Mouse (Mus musculus): ENCODE data around the gene Cdh23. TPM values are rescaled to one million over a fixed set of nuclear protein-coding genes. Genes with fewer than 3 reads are reported as not detected.

The Cdh23 gene
- polyA plus RNA-seq, 1 experiment = 4.6 TPM

DNA sequence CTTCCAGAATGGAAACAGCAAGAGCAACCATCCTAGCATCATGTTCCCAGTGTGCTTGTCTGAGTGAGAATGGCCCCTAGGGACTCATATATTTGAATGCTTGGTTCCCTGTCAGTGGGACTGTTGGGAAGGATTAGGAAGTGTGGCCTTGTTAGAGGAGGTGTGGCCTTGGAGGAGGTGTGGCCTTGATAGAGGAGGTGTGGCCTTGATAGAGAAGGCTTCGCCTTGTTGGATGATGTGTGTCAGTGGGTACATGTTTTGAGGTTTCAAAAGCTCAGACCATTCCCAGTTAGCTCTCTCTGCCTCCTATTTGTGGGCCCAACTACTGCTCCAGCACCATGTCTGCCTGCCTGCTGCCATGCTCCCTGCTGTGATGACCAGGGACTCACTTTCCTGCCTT is 105.0 kb downstream of the Cdh23 start:
- Histone ChIP-seq H3K9me3 (no peaks in the 10 kb centered on the region), H3K4me3 (replicated peaks) (no peak overlapping the region), H3K27me3 (replicated peaks) (peaks cover 24% of the 10 kb centered on the region), H3K36me3 (replicated peaks; ENCODE audit: low read length) (no peaks in the 10 kb centered on the region), H3K4me1 (peaks cover 59% of the 10 kb centered on the region)
- no peak for TF ChIP-seq FLI1 (IDR thresholded peaks at IDR 0.05; ENCODE audit: low read length)
- no peak for TF ChIP-seq GATA1 (IDR thresholded peaks at IDR 0.05; ENCODE audit: borderline replicate concordance, low read length)

DNA sequence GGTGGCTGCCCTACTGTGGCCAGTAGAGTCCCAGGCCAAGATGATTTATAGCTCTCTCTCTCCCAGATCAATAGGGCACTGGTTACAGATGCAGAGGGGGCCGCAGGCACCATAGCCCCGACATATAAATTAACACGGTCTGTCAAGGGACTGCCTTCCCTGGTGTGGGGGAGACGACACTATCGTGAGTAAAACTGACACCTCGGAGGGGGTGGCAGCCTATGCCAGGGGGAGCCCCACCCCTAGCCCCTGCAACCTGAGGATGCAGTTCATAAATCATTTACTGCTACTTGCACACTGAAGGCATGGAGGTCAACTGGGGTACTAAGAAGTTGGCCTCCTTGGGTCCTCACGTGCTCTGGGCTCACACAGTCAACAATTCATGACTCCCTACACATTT is 106.0 kb downstream of the Cdh23 start:
- TF ChIP-seq FLI1 (IDR thresholded peaks at IDR 0.05; ENCODE audit: low read length) = no peak
- TF ChIP-seq GATA1 (IDR thresholded peaks at IDR 0.05; ENCODE audit: borderline replicate concordance, low read length) = no peak
- Histone ChIP-seq H3K4me3 (replicated peaks) (no peak overlapping the region), H3K9me3 (no peaks in the 10 kb centered on the region), H3K36me3 (replicated peaks; ENCODE audit: low read length) (no peaks in the 10 kb centered on the region), H3K27me3 (replicated peaks) (peaks cover 26% of the 10 kb centered on the region), H3K4me1 (peaks cover 52% of the 10 kb centered on the region)

DNA sequence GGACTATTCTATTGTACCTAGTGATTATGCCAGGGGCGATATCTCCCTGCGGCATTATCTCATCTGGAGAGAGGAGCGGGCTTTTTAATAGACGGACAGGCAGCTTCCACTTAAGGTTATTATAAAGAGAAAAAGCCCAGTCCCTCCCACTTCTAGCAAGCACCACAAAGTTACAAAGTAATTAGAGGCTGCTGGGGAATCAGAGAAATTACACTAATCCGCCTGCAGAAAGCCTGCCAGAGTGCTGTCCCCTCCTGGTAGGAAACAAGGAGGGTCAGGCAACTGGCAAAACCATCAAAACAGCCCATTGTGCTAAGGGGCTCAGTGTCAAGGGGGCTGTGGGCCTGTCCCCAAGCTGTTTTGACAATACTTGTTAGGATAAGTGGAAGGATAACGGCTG is 110.6 kb downstream of the Cdh23 start:
- Histone ChIP-seq H3K9me3 (no peaks in the 10 kb centered on the region), H3K4me1 (peaks cover 57% of the 10 kb centered on the region), H3K4me3 (replicated peaks) (no peak overlapping the region), H3K36me3 (replicated peaks; ENCODE audit: low read length) (peaks cover 28% of the 10 kb centered on the region), H3K27me3 (replicated peaks) (peaks cover 13% of the 10 kb centered on the region)
- TF ChIP-seq FLI1 (IDR thresholded peaks at IDR 0.05; ENCODE audit: low read length) = no peak
- TF ChIP-seq GATA1 (IDR thresholded peaks at IDR 0.05; ENCODE audit: borderline replicate concordance, low read length) = no peak

DNA sequence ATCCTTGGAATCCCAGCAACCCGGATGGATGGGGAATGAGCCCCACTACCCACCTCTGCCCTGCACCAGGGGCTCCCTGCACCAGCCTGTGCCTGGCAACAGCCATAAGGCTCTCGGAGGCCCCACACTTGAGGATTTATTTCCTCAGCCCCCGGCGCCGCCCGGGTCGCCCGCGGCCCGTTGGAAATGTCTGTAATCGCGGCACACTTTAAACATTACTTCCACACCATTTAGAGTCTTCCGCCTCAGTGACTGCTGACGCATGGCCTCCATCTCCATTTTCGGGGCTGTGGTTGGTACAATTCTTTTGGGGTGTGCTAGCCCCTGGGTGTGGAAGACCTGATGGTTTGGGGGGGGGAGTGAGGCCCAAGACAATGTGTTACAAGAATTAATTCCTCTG is 113.3 kb downstream of the Cdh23 start:
- peaks cover 12% of the 10 kb centered on the region for H3K9me3 ChIP-seq
- H3K36me3 ChIP-seq (replicated peaks; ENCODE audit: low read length) = peaks cover 49% of the 10 kb centered on the region
- peaks cover 71% of the 10 kb centered on the region for H3K4me1 ChIP-seq
- peaks cover 6% of the 10 kb centered on the region for H3K27me3 ChIP-seq (replicated peaks)
- TF ChIP-seq GATA1 (IDR thresholded peaks at IDR 0.05; ENCODE audit: borderline replicate concordance, low read length) (no peak), FLI1 (IDR thresholded peaks at IDR 0.05; ENCODE audit: low read length) (no peak)
- H3K4me3 ChIP-seq (replicated peaks) = no peak overlapping the region

DNA sequence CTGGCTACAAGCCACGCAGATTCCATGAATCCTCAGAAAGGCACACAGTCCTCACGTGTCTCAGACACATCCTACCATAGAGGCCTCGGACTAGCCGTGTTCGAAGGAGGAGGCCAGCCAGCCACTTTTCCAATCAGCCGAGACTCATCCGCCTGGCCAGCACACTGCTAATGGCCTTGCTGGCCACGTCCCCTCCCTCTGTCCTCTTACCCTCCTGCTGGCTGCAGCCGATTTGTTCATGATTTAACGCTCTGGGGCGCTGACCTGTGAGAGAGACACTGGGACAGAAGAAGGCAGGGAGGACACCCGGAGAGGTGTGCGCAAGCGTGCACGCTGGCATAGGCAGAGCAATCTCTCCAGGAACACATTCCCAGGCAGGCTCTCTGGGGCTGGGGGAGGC is 115.6 kb downstream of the Cdh23 start:
- H3K36me3 ChIP-seq (replicated peaks; ENCODE audit: low read length) = peaks cover 57% of the 10 kb centered on the region
- TF ChIP-seq FLI1 (IDR thresholded peaks at IDR 0.05; ENCODE audit: low read length) (no peak), GATA1 (IDR thresholded peaks at IDR 0.05; ENCODE audit: borderline replicate concordance, low read length) (no peak)
- H3K4me3 ChIP-seq (replicated peaks) = no peak overlapping the region
- H3K4me1 ChIP-seq = peaks cover 94% of the 10 kb centered on the region
- peaks cover 12% of the 10 kb centered on the region for H3K9me3 ChIP-seq
- H3K27me3 ChIP-seq (replicated peaks) = peaks cover 1% of the 10 kb centered on the region

DNA sequence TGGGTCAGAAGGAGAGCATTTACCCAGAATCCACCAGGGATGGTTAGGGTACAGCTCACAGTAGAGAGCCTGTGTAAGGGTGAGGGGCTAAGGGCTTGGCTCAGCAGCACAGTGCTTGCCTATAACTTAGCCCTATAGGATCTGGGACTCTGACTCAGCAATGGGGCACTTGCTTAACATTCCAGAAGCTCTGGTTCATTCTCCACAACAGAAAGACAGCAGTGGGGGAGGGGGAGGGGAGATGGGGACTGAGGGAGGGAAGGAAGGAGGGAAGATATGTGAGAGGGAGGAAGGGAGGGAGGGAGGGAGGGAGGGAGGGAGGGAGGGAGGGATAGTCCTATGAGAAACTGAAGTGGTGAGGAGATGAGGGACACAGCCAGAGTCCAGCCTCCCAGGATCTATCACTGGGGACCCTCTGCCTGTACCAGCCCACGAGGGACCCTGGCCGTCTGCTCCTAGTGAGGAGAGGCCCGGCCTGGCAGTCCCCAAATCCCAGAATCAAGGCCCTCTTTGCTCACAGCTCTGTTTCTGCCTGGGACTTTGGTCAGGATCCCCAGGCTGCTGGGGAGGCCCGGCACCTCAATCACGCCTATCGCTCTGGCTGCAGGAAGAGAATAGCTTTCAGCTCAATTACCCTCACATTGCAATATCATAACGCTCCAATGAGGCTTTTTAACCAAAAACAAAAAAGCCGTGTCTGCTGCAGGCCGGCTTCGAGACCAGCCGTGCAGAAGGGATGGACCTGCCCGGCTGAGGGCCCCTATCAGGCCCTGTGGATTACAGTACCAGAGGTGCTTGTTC is 117.4 kb downstream of the Cdh23 start:
- peaks cover 67% of the 10 kb centered on the region for H3K36me3 ChIP-seq (replicated peaks; ENCODE audit: low read length)
- H3K9me3 ChIP-seq = peaks cover 12% of the 10 kb centered on the region
- TF ChIP-seq GATA1 (IDR thresholded peaks at IDR 0.05; ENCODE audit: borderline replicate concordance, low read length) (no peak), FLI1 (IDR thresholded peaks at IDR 0.05; ENCODE audit: low read length) (no peak)
- peaks cover 95% of the 10 kb centered on the region for H3K4me1 ChIP-seq
- peak overlapping the region; percentile 46 for H3K4me3 ChIP-seq (replicated peaks)
- peaks cover 1% of the 10 kb centered on the region for H3K27me3 ChIP-seq (replicated peaks)

DNA sequence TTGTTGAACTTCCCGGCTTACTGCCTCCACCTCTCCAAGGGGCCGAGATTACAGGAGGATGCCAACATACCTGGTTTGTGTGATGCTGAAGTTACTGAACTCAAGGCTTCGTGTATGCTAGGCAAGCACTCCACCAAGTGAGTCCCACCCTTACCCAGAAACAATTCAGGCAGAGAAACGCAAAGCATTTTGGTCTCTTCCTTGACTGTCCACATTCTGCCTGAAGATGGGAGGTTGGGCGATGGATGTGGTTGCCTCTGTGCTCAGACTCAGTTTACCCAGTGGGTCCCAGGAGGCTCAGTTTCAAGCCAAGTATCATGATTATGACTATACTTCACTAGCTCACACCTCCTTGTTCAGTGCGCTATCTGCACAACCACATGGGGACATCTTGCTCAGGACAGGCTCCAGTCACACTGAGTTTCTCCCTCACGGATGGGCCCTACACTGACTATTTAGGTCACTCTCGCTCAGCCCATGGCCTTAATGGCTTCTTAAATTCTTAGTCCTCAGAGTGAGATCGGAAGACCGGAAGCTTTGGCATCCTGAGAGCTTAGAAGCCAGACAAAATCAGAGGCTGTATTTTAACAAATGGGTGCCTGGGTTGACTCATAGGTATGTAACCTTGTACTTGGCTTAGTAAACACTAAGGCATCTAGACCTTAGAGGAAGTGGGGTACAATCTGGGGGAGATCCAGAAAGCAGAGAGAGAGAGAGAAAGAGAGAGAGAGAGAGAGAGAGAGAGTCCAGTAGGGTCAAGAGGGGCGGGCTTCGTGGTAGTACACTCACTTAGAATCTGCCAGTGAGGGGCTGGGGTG is 118.2 kb downstream of the Cdh23 start:
- peaks cover 12% of the 10 kb centered on the region for H3K9me3 ChIP-seq
- H3K27me3 ChIP-seq (replicated peaks) = peaks cover 1% of the 10 kb centered on the region
- peak overlapping the region; percentile 76 for H3K4me3 ChIP-seq (replicated peaks)
- H3K4me1 ChIP-seq = peaks cover 96% of the 10 kb centered on the region
- peaks cover 63% of the 10 kb centered on the region for H3K36me3 ChIP-seq (replicated peaks; ENCODE audit: low read length)
- TF ChIP-seq FLI1 (IDR thresholded peaks at IDR 0.05; ENCODE audit: low read length) = no peak
- no peak for TF ChIP-seq GATA1 (IDR thresholded peaks at IDR 0.05; ENCODE audit: borderline replicate concordance, low read length)

DNA sequence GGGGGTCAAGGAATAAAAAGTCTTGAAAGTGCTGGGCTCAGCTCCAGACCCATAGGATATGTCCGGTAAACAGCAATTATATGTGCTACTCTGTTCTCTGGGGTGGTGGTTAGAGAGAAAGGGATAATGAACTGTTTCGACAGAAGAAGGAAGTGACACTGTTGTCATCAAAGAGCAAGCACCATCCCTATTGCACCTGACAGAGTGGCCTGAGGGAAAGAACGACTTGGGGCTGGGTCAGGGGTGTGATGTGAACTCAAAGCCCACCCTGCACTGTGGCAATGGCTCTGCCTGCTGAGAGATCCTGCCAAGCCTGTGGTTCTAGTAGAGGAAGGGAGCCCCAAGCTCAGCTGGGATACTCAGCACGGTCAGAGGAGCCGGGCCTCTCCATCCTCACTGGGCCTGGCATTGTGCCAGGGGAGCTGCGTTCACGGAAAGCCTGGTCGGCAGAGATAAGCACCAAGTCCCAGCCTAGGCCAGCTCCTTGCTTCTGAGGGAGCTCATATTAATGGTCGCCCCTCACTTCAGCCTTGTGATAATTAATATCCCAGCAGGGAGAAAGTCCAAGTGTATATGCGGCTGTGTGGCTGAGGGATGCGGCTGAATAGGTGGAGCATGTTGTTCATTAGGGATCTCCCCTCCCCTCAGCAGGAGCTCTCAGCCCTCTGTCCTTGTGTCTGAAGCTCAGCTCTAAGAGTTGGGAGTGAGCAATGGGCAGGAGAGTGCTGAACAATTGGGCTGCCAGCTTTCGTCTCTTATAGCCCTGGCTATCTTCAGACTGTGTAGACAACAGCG is 119.0 kb downstream of the Cdh23 start:
- Histone ChIP-seq H3K4me3 (replicated peaks) (peak overlapping the region; percentile 76), H3K4me1 (peaks cover 99% of the 10 kb centered on the region), H3K36me3 (replicated peaks; ENCODE audit: low read length) (peaks cover 64% of the 10 kb centered on the region), H3K27me3 (replicated peaks) (peaks cover 1% of the 10 kb centered on the region), H3K9me3 (peaks cover 12% of the 10 kb centered on the region)
- TF ChIP-seq FLI1 (IDR thresholded peaks at IDR 0.05; ENCODE audit: low read length) (no peak), GATA1 (IDR thresholded peaks at IDR 0.05; ENCODE audit: borderline replicate concordance, low read length) (peak; percentile 94)

DNA sequence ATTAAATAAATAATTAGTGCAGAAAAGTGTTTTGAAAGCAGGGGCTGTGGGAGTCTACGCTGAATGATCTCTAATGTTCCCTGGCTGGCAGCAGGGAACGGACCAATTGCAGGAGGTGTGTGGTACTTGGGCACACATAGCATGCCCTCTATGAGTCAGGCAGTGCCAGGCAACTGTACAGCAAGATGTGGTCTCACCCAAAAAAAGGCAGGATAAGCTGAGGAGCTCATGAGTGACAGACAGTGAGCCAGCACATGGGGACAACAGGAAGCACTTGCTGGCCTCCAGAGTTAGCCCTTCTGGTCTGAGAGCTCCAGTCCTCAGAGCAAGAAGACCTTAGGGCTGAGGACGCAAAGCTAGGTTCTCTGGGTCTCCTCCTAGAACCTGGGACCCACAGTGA is 121.4 kb downstream of the Cdh23 start:
- H3K27me3 ChIP-seq (replicated peaks) = no peaks in the 10 kb centered on the region
- H3K4me3 ChIP-seq (replicated peaks) = peak overlapping the region; percentile 83
- H3K4me1 ChIP-seq = peaks cover 100% of the 10 kb centered on the region
- H3K36me3 ChIP-seq (replicated peaks; ENCODE audit: low read length) = peaks cover 58% of the 10 kb centered on the region
- TF ChIP-seq GATA1 (IDR thresholded peaks at IDR 0.05; ENCODE audit: borderline replicate concordance, low read length) (no peak), FLI1 (IDR thresholded peaks at IDR 0.05; ENCODE audit: low read length) (no peak)
- peaks cover 7% of the 10 kb centered on the region for H3K9me3 ChIP-seq
